Mouse (Mus musculus) thymus, adult 2 months (tissue): ENCODE results near the gene Slc45a1.

Experiments used
- CTCF ChIP-seq: fragments of 200-500 bp; IDR thresholded peaks from 2 replicates; pipeline ENCODE4 v1.5.1; 2012; ENCODE audit warnings: mild to moderate bottlenecking, control low read depth, low read length, moderate library complexity, borderline replicate concordance; ENCODE audit not compliant: control insufficient read depth, poor library complexity, insufficient read depth; ENCODE audit errors: extremely low read depth
- POLR2A ChIP-seq: fragments of 200-500 bp; IDR thresholded peaks from 2 replicates; pipeline ENCODE4 v1.6.1; 2012; ENCODE audit warnings: mild to moderate bottlenecking, low read length, control low read depth, moderate library complexity; ENCODE audit not compliant: control insufficient read depth, poor library complexity, insufficient read depth; ENCODE audit errors: extremely low read depth

DNA sequence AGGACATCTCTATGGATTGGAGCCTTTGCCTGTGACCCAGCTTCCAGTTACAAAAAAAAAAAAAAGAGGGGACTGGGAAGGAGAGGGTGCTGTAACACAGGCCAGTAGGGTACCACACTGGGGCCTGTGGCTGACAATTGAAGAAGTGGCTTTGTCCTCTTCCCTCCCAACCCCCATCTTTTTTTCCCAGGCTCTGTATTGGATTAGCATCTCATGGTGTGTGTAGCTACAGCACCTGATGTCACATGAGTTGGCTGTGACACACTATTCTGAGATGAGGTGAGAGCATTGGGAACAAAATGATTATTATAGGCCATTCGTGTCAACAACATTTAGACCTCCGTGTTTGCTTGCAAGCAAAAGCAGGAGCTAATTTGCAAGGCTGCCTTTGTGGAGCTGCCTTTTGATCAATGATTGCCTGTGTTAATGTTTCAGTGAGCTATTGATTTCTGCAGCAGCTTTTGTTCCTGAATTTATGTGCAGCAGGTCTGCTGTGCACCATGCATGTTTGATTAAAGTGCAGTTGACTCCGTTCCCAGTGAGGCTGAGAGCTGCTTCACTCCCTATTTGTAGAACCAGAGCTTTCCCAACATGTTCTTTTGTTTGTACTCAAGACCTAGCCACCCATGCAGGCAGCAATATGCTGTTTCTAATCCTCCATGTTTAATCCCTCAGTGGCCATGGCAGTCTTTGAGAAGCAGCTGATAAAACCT lies 45.4 kb downstream of the Slc45a1 start:
- TF ChIP-seq CTCF (no peak), POLR2A (no peak)
